Mouse (Mus musculus) hindbrain, postnatal 0 days (tissue): ENCODE measurements at regions not wholly inside any gene's neighbourhood (a gene's known extent, or its start where the extent isn't known, plus 50 kb on each side); places are given as distances from the start of the nearest gene placed in this dataset.

ENCODE experiments used
- ATAC-seq: fragments of 200-750 bp; cut with Nextera tagmentation; 2 replicates; pipeline ENCODE4 v1.8.0; 2017; ENCODE audit warnings: mild to moderate bottlenecking, moderate TSS enrichment, moderate library complexity
- DNase-seq: peaks from one replicate; pipeline ENCODE4 v3.0.0-alpha.2; 2015; ENCODE audit warnings: low spot score
- H3K27ac ChIP-seq: fragments of 300-500 bp; sonication (generic); 2 replicates; pipeline ENCODE4 v1.5.1; 2014; ENCODE audit warnings: mild to moderate bottlenecking
- H3K27me3 ChIP-seq: fragments of 300-500 bp; sonication (generic); 2 replicates; pipeline ENCODE4 v1.6.1; 2014; ENCODE audit warnings: low read length, mixed read lengths; ENCODE audit not compliant: insufficient read depth
- H3K36me3 ChIP-seq: fragments of 300-500 bp; sonication (generic); 2 replicates; pipeline ENCODE4 v1.6.1; 2014; ENCODE audit warnings: low read length, mixed read lengths; ENCODE audit not compliant: insufficient read depth
- H3K4me1 ChIP-seq: fragments of 300-500 bp; sonication (generic); 2 replicates; pipeline ENCODE4 v1.6.1; 2014; ENCODE audit warnings: antibody characterized with exemption, low read length, mixed read lengths; ENCODE audit not compliant: insufficient read depth
- H3K4me2 ChIP-seq: fragments of 300-500 bp; sonication (generic); 2 replicates; pipeline ENCODE4 v1.6.1; 2014; ENCODE audit warnings: low read depth, mild to moderate bottlenecking, low read length, moderate library complexity, mixed read lengths
- H3K4me3 ChIP-seq: fragments of 300-500 bp; sonication (generic); 2 replicates; pipeline ENCODE4 v1.5.1; 2014; ENCODE audit warnings: low read length
- H3K9ac ChIP-seq: fragments of 300-500 bp; sonication (generic); replicated peaks from 2 replicates; pipeline ENCODE4 v1.6.1; 2014; ENCODE audit warnings: mild to moderate bottlenecking, low read length, moderate library complexity, mixed read lengths
- H3K9me3 ChIP-seq: fragments of 300-500 bp; sonication (generic); 2 replicates; pipeline ENCODE4 v1.6.1; 2016; ENCODE audit warnings: low read length, mixed read lengths
- CTCF ChIP-seq: IDR thresholded peaks from 2 replicates; pipeline ENCODE4 v1.5.1; 2016; ENCODE audit warnings: antibody characterized with exemption, control low read depth, low read depth
- WGBS: fragments of 180-500 bp; shearing (Covaris S2); extraction: QIAGEN DNeasy Blood & Tissue Kit; methylation state at CpG from one replicate; pipeline ENCODE4 v1.1.7; 2014; 5-methylcytosine and 5-hydroxymethylcytosine counted together

DNA sequence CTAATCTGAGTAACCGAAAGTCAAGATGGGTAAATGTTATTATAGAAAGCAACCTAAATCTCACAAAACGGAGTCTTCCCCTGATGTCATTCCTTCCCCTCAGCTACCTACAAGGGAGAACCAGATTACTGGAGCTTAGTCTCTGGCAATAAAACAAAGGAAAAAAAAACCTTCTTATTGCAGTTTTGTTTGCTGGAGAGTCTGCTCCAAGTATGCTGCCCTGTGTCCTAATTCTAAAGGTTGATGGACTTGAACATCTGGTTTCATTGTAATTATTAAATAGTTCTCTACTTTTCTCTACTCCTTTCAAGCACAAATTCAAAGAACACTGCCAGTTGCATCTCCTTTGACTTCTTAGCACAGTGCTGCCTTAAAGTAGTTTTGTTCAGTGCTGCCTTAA is 209.4 kb upstream of the Prmt6 start:
- WGBS, result 80% methylated on average over 2 of the region's 2 CpGs
- Histone ChIP-seq H3K27ac (no peak overlapping the region), H3K4me1 (no peaks in the 10 kb centered on the region), H3K9ac (no peak overlapping the region), H3K27me3 (no peaks in the 10 kb centered on the region), H3K9me3 (no peaks in the 10 kb centered on the region), H3K4me2 (no peak overlapping the region), H3K4me3 (no peak overlapping the region), H3K36me3 (no peaks in the 10 kb centered on the region)
- no peak for DNase-seq
- ATAC-seq, result no peak
- TF ChIP-seq CTCF, result no peak

DNA sequence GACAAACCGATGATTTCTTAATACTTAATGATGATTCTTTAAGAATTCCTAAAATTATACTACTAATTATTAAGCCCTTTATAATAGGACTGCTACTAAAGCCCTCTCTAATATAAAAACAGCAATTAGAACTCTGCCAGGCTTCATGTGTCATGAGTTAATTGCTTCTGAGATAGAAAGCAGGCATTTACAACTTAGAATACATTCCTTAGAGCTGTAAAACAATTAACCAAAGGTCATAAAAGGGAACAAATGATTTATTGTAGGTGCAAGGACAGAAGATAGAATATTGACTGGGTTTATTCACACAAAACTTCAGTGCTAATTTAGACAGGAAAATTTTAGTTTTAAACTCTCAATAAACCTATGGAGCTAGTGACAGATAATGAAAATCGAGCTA is 208.1 kb upstream of the Prmt6 start:
- no peaks in the 10 kb centered on the region for H3K4me1 ChIP-seq
- H3K27me3 ChIP-seq, result no peaks in the 10 kb centered on the region
- ATAC-seq, result no peak
- no peak for TF ChIP-seq CTCF
- no peaks in the 10 kb centered on the region for H3K9me3 ChIP-seq
- no peak overlapping the region for H3K9ac ChIP-seq
- no peak overlapping the region for H3K4me3 ChIP-seq
- no peak overlapping the region for H3K4me2 ChIP-seq
- DNase-seq, result no peak
- H3K27ac ChIP-seq, result no peak overlapping the region
- H3K36me3 ChIP-seq, result no peaks in the 10 kb centered on the region
- 79% methylated on average over 2 of the region's 2 CpGs for WGBS

GRCm38 (mm10) chr3:110452470-110452869 is 201.7 kb upstream of the Prmt6 start:
- Histone ChIP-seq H3K9me3 (no peaks in the 10 kb centered on the region), H3K27ac (no peak overlapping the region), H3K4me1 (no peaks in the 10 kb centered on the region), H3K27me3 (no peaks in the 10 kb centered on the region), H3K4me2 (no peak overlapping the region), H3K36me3 (no peaks in the 10 kb centered on the region), H3K4me3 (no peak overlapping the region), H3K9ac (no peak overlapping the region)
- TF ChIP-seq CTCF, result no peak
- DNase-seq (peak; percentile 13), ATAC-seq (no peak)
- 67% methylated on average over 7 of the region's 7 CpGs for WGBS
